Mouse (Mus musculus) liver, embryonic 16.5 days (tissue): ENCODE results near the gene Maz. TPM values are rescaled to one million over a fixed set of nuclear protein-coding genes. Genes with fewer than 3 reads are reported as not detected.
A peak's percentile ranks its signal among the peaks of the same experiment; 100 is the strongest.

Source experiments
- ATAC-seq: fragments of 200-750 bp; cut with Nextera tagmentation; 2 replicates; pipeline ENCODE4 v1.8.0; 2017; ENCODE audit warnings: low read depth, mild to moderate bottlenecking, moderate number of reproducible peaks, moderate library complexity
- H3K27ac ChIP-seq: fragments of 300-500 bp; sonication (generic); 2 replicates; pipeline ENCODE4 v1.5.1; 2014; ENCODE audit warnings: mild to moderate bottlenecking, low read length
- H3K27me3 ChIP-seq: fragments of 300-500 bp; sonication (generic); 2 replicates; pipeline ENCODE4 v1.6.1; 2014; ENCODE audit warnings: low read depth, low read length, mixed read lengths; ENCODE audit not compliant: control insufficient read depth, insufficient read depth
- H3K36me3 ChIP-seq: fragments of 300-500 bp; sonication (generic); 2 replicates; pipeline ENCODE4 v1.6.1; 2014; ENCODE audit warnings: mild to moderate bottlenecking; ENCODE audit not compliant: control insufficient read depth, insufficient read depth
- H3K4me1 ChIP-seq: fragments of 300-500 bp; sonication (generic); 2 replicates; pipeline ENCODE4 v1.6.1; 2014; ENCODE audit warnings: low read depth, low read length, mixed read lengths; ENCODE audit not compliant: control insufficient read depth
- H3K4me2 ChIP-seq: fragments of 300-500 bp; sonication (generic); 2 replicates; pipeline ENCODE4 v1.6.1; 2014; ENCODE audit warnings: low read depth, low read length, mixed read lengths
- H3K4me3 ChIP-seq: fragments of 300-500 bp; sonication (generic); 2 replicates; pipeline ENCODE4 v1.5.1; 2014; ENCODE audit warnings: low read depth, mild to moderate bottlenecking, low read length
- H3K9ac ChIP-seq: fragments of 300-500 bp; sonication (generic); 2 replicates; pipeline ENCODE4 v1.6.1; 2014; ENCODE audit warnings: low read depth, low read length
- H3K9me3 ChIP-seq: fragments of 300-500 bp; sonication (generic); replicated peaks from 2 replicates; pipeline ENCODE4 v1.6.1; 2016; ENCODE audit warnings: low read length; ENCODE audit not compliant: control insufficient read depth
- WGBS: fragments of 180-500 bp; shearing (Covaris S2); extraction: QIAGEN DNeasy Blood & Tissue Kit; methylation state at CpG from one replicate; pipeline ENCODE4 v1.1.7; 2014; ENCODE audit not compliant: insufficient replicate concordance; 5-methylcytosine and 5-hydroxymethylcytosine counted together
- polyA plus RNA-seq: library from polyadenylated mRNA; unstranded; fragments of >200 nt; fragmentation: Nextera tagmentation; extraction: Ambion mirVana; gene quantifications from 2 replicates; pipeline ENCODE4 v1.2.1, GENCODE M21; 2015

The Maz gene
- polyA plus RNA-seq, 1 experiment from 2014 or later: 20.9 TPM

- Histone ChIP-seq H3K9ac (no peak overlapping the region), H3K27me3 (no peaks in the 10 kb centered on the region), H3K9me3 (no peaks in the 10 kb centered on the region), H3K4me1 (peaks cover 53% of the 10 kb centered on the region), H3K4me2 (peak overlapping the region; percentile 81), H3K27ac (no peak overlapping the region), H3K36me3 (peaks cover 9% of the 10 kb centered on the region; the same call in 1 of the 2 replicates), H3K4me3 (peak overlapping the region; percentile 73; the same call in 1 of the 2 replicates)
- WGBS: 77% methylated on average over 6 of the region's 6 CpGs
- no peak for ATAC-seq
These were observed 13.5 kb downstream of the Maz start for GRCm38 (mm10) chr7:127013385-127013784.

DNA sequence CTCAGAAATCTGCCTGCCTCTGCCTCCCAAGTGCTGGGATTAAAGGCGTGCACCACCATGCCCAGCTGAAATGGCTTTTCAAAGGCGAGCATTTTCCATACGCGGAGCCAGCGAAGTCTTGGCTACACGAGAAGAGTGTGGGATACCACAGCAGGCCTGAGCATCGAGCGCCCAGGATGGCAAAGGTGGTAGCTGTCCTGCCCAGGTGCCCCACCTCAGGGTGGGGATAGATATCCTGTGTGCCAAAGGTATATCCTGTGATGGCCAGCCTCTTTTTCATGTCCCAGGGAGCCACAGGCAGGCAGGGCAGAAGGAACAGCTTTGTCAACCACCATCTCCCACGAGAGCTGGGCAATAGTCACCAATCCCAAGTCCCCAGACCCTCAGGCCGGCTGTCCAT is 14.0 kb downstream of the Maz start:
- WGBS: 86% methylated on average over 10 of the region's 10 CpGs
- no peak for ATAC-seq
- Histone ChIP-seq H3K4me1 (peaks cover 53% of the 10 kb centered on the region), H3K36me3 (peaks cover 9% of the 10 kb centered on the region; the same call in 1 of the 2 replicates), H3K4me3 (no peak overlapping the region), H3K27ac (no peak overlapping the region), H3K27me3 (no peaks in the 10 kb centered on the region), H3K4me2 (no peak overlapping the region), H3K9ac (no peak overlapping the region), H3K9me3 (no peaks in the 10 kb centered on the region)

- Histone ChIP-seq H3K27ac (no peak overlapping the region), H3K9me3 (no peaks in the 10 kb centered on the region), H3K4me3 (no peak overlapping the region), H3K4me1 (peaks cover 51% of the 10 kb centered on the region), H3K36me3 (peaks cover 9% of the 10 kb centered on the region; the same call in 1 of the 2 replicates), H3K4me2 (no peak overlapping the region), H3K27me3 (no peaks in the 10 kb centered on the region), H3K9ac (no peak overlapping the region)
- ATAC-seq: no peak
- 77% methylated on average over 6 of the region's 6 CpGs for WGBS
These were observed 14.5 kb downstream of the Maz start for GRCm38 (mm10) chr7:127012374-127012773.

- H3K27me3 ChIP-seq: no peaks in the 10 kb centered on the region
- 71% methylated on average over 2 of the region's 2 CpGs for WGBS
- no peaks in the 10 kb centered on the region for H3K9me3 ChIP-seq
- peaks cover 50% of the 10 kb centered on the region for H3K4me1 ChIP-seq
- H3K4me3 ChIP-seq: no peak overlapping the region
- no peak overlapping the region for H3K27ac ChIP-seq
- no peak overlapping the region for H3K9ac ChIP-seq
- H3K4me2 ChIP-seq: no peak overlapping the region
- peaks cover 9% of the 10 kb centered on the region; the same call in 1 of the 2 replicates for H3K36me3 ChIP-seq
- no peak for ATAC-seq
These were observed 15.1 kb downstream of the Maz start for GRCm38 (mm10) chr7:127011717-127012116.

- H3K9ac ChIP-seq: no peak overlapping the region
- no peak for ATAC-seq
- no peak overlapping the region for H3K27ac ChIP-seq
- H3K27me3 ChIP-seq: no peaks in the 10 kb centered on the region
- H3K4me2 ChIP-seq: no peak overlapping the region
- WGBS: 74% methylated on average over 2 of the region's 2 CpGs
- H3K4me1 ChIP-seq: peaks cover 50% of the 10 kb centered on the region
- H3K36me3 ChIP-seq: peaks cover 9% of the 10 kb centered on the region; the same call in 1 of the 2 replicates
- no peak overlapping the region for H3K4me3 ChIP-seq
- H3K9me3 ChIP-seq: no peaks in the 10 kb centered on the region
These were observed 15.8 kb downstream of the Maz start for GRCm38 (mm10) chr7:127011051-127011450.

- H3K27ac ChIP-seq: peak overlapping the region; percentile 87
- WGBS: 76% methylated on average over 17 of the region's 17 CpGs
- peaks cover 37% of the 10 kb centered on the region for H3K4me1 ChIP-seq
- peak overlapping the region; percentile 10; the same call in 1 of the 2 replicates for H3K9ac ChIP-seq
- ATAC-seq: no peak
- no peaks in the 10 kb centered on the region for H3K9me3 ChIP-seq
- H3K4me3 ChIP-seq: no peak overlapping the region
- no peaks in the 10 kb centered on the region for H3K27me3 ChIP-seq
- H3K4me2 ChIP-seq: 0 out of 2 replicates have a peak overlapping the region, but pooled peaks have one; percentile 49
- peaks cover 6% of the 10 kb centered on the region; the same call in 1 of the 2 replicates for H3K36me3 ChIP-seq
These were observed 17.3 kb downstream of the Maz start for GRCm38 (mm10) chr7:127009307-127010085.

GRCm38 (mm10) chr7:127008239-127009019 is 18.4 kb downstream of the Maz start:
- H3K4me3 ChIP-seq: no peak overlapping the region
- peak; percentile 92 for ATAC-seq
- peaks cover 5% of the 10 kb centered on the region; the same call in 1 of the 2 replicates for H3K36me3 ChIP-seq
- WGBS: 33% methylated on average over 9 of the region's 9 CpGs
- peak overlapping the region; percentile 49 for H3K4me2 ChIP-seq
- peak overlapping the region; percentile 87 for H3K27ac ChIP-seq
- H3K27me3 ChIP-seq: no peaks in the 10 kb centered on the region
- peaks cover 28% of the 10 kb centered on the region for H3K4me1 ChIP-seq
- H3K9me3 ChIP-seq: no peaks in the 10 kb centered on the region
- peak overlapping the region; percentile 54 for H3K9ac ChIP-seq

- Histone ChIP-seq H3K4me2 (no peak overlapping the region), H3K27me3 (no peaks in the 10 kb centered on the region), H3K9me3 (no peaks in the 10 kb centered on the region), H3K36me3 (no peaks in the 10 kb centered on the region), H3K4me1 (peaks cover 25% of the 10 kb centered on the region), H3K9ac (no peak overlapping the region), H3K4me3 (no peak overlapping the region), H3K27ac (no peak overlapping the region)
- 80% methylated on average over 6 of the region's 6 CpGs for WGBS
- ATAC-seq: no peak
These were observed 19.4 kb downstream of the Maz start for GRCm38 (mm10) chr7:127007313-127008024.
